Mouse (Mus musculus) gastrocnemius, postnatal 4 days (tissue): ENCODE data around the gene Wdr34. TPM values are rescaled to one million over a fixed set of nuclear protein-coding genes. Genes with fewer than 3 reads are reported as not detected.

Experiments
- DNase-seq, 2 experiments: peaks; one replicate each; pipeline ENCODE4 v3.0.0; 2021 to 2022; ENCODE audit warnings: low spot score in 2 of 2, mixed read lengths in 2 of 2
- long read RNA-seq, 2 experiments: library from polyadenylated mRNA; stranded (forward); transcript quantifications; one replicate each; pipeline ENCODE4 v2.0.0; 2021
- total RNA-seq, 2 experiments: library from RNA; stranded (reverse); gene quantifications; 2 replicates each; pipeline ENCODE4 v1.2.3; 2021

Wdr34 gene
- 10 to 100 TPM; 10.2 to 12.2 TPM for total RNA-seq
- long read RNA-seq, experiment 1, transcript Wdr34-201 (9 exons, 1,814 nt), result major isoform, 27 of 34 reads
- long read RNA-seq, experiment 1, partial matches to known transcripts, result 3 of 34 reads
- long read RNA-seq, experiment 1, other reads (novel, unspliced or antisense), result 4 of 34 reads
- long read RNA-seq, experiment 2, transcript Wdr34-201 (9 exons, 1,814 nt), result major isoform, 22 of 26 reads
- long read RNA-seq, experiment 2, partial matches to known transcripts, result 1 of 26 reads
- long read RNA-seq, experiment 2, other reads (novel, unspliced or antisense), result 3 of 26 reads

- DNase-seq, result peak; percentile 98
Measured at GRCm38 (mm10) chr2:30048699-30049388, at the start of gene Wdr34. Wdr34 (minus strand) TSS chr2:30048881.

GRCm38 (mm10) chr2:30095882-30096527 is 47.3 kb upstream of the Wdr34 start:
- DNase-seq, result peak in 1 of 2 experiments; percentile 61

GRCm38 (mm10) chr2:30094208-30094588 is 45.5 kb upstream of the Wdr34 start:
- DNase-seq, result no peak

GRCm38 (mm10) chr2:30093471-30094207 is 45.0 kb upstream of the Wdr34 start, which contains the start of gene Zdhhc12:
Zdhhc12 (minus strand) TSS chr2:30093648.
- peak; percentile 74 to 90 for DNase-seq

- DNase-seq, result no peak
Measured at GRCm38 (mm10) chr2:30092280-30092918, 43.7 kb upstream of the Wdr34 start.

- DNase-seq, result no peak
Measured at GRCm38 (mm10) chr2:30091521-30091920, 42.8 kb upstream of the Wdr34 start.

- no peak for DNase-seq
Measured at GRCm38 (mm10) chr2:30087310-30087709, 38.6 kb upstream of the Wdr34 start.

- no peak for DNase-seq
Measured at GRCm38 (mm10) chr2:30084632-30085031, 36.0 kb upstream of the Wdr34 start.

- DNase-seq, result no peak
Measured at GRCm38 (mm10) chr2:30084113-30084512, 35.4 kb upstream of the Wdr34 start.

- no peak for DNase-seq
Measured at GRCm38 (mm10) chr2:30080181-30080800, 31.6 kb upstream of the Wdr34 start.

GRCm38 (mm10) chr2:30078760-30079159 is 30.1 kb upstream of the Wdr34 start:
- no peak for DNase-seq

GRCm38 (mm10) chr2:30078349-30078712 is 29.6 kb upstream of the Wdr34 start:
- DNase-seq, result no peak

- peak; percentile 88 for DNase-seq
Measured at GRCm38 (mm10) chr2:30077502-30078348, 29.0 kb upstream of the Wdr34 start, which contains the start of gene Pkn3. Pkn3 (plus strand) TSS chr2:30077684.

GRCm38 (mm10) chr2:30076959-30077358 is 28.3 kb upstream of the Wdr34 start:
- no peak for DNase-seq

- DNase-seq, result no peak
Measured at GRCm38 (mm10) chr2:30076439-30076838, 27.8 kb upstream of the Wdr34 start.

GRCm38 (mm10) chr2:30075625-30076024 is 26.9 kb upstream of the Wdr34 start:
- DNase-seq, result no peak

- DNase-seq, result no peak
Measured at GRCm38 (mm10) chr2:30073285-30073684, 24.6 kb upstream of the Wdr34 start.

GRCm38 (mm10) chr2:30072875-30073274 is 24.2 kb upstream of the Wdr34 start:
- DNase-seq, result no peak

- DNase-seq, result no peak
Measured at GRCm38 (mm10) chr2:30067962-30068361, 19.3 kb upstream of the Wdr34 start.
